Mouse (Mus musculus): ENCODE measurements around the gene Pip5k1b. TPM values are rescaled to one million over a fixed set of nuclear protein-coding genes. Genes with fewer than 3 reads are reported as not detected.

Gene Pip5k1b
- polyA plus RNA-seq (2014; fragmentation: Illumina TruSeq; extraction: RNeasy Lipid Tissue Mini Kit (QIAGEN cat#74804)) = 13.4 TPM

GRCm38 (mm10) chr19:24555466-24555903 lies at the start of gene Pip5k1b:
Gene Pip5k1b, minus strand, starts transcription at chr19:24555872.

GRCm38 (mm10) chr19:24476929-24477882 lies 78.5 kb downstream of the Pip5k1b start, which contains the start of gene Fam122a:
Gene Fam122a, minus strand, starts transcription at chr19:24477356.

GRCm38 (mm10) chr19:24280601-24281228 lies 275.0 kb downstream of the Pip5k1b start, which contains the start of gene Fxn:
Gene Fxn, minus strand, starts transcription at chr19:24280605.

Other genes starting within 250 kb of the Pip5k1b start
- gene Fam122a, start 78.5 kb downstream of the Pip5k1b start, polyA plus RNA-seq (2014; fragmentation: Illumina TruSeq; extraction: RNeasy Lipid Tissue Mini Kit (QIAGEN cat#74804)) = 5.5 TPM
- 0.11 TPM for gene Tmem252, start 118.1 kb upstream of the Pip5k1b start, polyA plus RNA-seq (2014; fragmentation: Illumina TruSeq; extraction: RNeasy Lipid Tissue Mini Kit (QIAGEN cat#74804))

Measured in ovary, adult 10 weeks (tissue).